Mouse (Mus musculus) retina, postnatal 7 days (tissue): ENCODE measurements around the gene Creb1.
"Not testable (repeated sequence)": the region's sequence is repeated elsewhere in the genome, so short reads cannot be mapped to it uniquely, and the experiment has no call there.

Source experiments
- DNase-seq: peaks from one replicate; pipeline ENCODE4 v3.0.0-alpha.2; 2012; ENCODE audit warnings: low read depth, low spot score

Creb1 gene

DNA sequence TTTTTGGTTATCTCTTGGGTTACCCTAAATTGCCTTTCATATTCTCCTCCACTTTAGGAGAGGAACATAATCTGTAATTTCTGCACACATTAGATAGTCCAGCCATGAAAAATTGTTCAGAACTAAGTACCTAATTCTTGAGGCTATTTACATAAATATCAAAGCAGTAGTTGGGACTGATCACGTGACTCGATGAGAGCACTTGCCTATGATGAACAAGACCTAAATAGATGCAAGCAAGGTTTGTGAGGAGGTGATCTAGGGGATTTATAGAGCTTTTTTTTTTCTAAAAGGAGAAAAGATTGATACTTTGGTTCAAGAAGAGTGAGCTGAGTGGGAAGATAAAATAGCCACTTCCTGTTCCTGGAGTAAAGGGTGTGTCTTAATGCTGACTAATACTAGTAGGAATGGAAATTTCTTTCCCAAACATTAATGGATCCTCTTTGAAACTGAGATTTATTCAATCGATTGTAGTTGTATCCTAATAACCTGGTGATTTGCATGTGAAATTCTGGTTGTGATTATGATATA lies 6.5 kb downstream of the Creb1 start:
- DNase-seq: no peak

DNA sequence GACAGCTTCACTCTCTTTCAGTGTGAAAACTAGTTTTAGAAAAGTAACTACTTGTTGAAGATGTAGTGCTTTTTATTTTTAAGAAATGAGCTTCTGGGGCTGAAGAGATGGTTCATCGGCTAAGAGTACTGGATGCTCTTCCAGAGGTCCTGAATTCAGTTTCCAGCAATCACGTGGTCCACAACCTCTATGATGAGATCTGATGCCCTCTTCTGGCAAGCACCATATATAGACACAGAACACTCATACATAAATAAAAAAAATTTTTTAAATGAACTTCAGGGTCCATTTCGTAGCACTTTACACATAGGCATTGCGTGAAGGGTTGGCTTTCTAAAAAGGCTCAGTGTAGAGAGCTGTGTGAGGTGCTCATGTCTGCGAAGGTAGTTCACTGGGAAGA lies 11.3 kb downstream of the Creb1 start:
- no peak for DNase-seq

DNA sequence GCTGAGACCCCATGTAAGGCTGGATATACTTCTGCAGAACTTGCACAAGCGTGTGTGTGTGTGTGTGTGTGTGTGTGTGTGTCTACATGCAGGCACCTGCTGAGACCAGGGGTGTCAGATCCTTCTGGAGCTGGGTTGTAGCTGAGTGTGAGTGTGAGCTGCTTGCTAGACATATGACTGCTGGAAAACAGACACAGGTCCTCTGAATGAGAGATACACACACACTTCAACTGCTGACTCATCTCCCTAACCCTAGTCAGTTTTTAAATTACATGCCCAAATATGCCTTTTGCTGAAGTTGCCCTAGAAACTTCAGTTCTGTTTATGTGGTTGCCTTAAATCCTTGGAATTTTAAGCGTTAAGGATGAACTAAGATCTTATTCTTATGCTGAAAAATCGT lies 13.6 kb downstream of the Creb1 start:
- DNase-seq: no peak

DNA sequence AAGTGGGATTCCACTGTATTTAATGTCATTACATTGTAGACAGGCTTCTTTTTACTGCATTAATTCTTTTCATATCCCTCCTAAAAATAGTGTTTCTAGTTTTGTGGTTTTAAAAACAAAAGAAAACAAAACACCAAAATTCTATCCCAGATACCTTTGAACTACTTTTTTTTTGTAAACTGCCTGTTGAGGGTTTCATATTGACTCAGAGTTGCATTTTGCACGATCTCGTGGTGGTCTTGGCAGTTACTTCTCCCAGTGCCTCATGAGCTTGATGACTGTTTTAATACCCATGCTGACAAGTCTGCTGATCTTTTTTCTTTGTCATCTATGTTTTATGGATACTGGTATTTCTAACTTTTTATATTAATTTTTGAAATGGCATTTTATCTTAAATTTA lies 16.9 kb downstream of the Creb1 start:
- no peak for DNase-seq

DNA sequence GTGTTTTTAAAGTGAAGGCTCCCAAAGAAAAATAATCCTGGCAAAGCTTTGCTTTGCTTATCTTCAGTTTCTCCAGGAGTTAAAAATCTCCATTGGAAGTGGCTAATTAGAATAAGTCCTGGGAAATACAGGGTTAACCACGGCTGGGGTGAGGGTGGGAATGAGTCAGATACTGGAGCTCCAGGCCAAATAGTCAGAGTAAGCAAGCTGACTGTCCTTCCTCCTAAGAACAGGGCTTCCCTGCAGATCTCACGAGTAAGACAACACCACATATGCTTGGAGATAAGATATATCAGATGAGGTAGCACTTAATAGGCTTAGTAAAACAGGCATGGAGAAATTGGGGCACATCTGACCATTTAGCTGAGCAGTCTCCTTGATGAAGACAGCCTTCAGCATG lies 19.5 kb downstream of the Creb1 start:
- DNase-seq: no peak

DNA sequence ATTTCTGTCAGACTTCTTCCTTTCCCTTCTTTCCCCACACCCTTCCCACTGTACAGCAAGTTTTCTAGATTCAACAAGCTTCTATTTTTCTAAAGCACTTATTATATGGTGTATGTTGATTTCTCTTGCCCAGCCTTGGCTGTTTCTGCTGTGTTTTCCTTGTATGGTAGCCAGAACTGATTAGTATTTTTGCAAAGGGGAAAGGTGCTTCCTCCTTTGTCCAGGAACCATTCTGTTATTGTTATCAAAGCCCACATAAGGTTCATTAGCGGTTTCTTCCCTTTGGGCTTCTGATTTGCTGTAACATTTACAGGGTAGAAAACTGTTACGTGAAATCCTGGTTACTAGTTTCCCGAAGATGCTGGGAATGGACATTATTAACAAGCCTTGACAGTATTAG lies 27.7 kb downstream of the Creb1 start:
- DNase-seq: no peak

DNA sequence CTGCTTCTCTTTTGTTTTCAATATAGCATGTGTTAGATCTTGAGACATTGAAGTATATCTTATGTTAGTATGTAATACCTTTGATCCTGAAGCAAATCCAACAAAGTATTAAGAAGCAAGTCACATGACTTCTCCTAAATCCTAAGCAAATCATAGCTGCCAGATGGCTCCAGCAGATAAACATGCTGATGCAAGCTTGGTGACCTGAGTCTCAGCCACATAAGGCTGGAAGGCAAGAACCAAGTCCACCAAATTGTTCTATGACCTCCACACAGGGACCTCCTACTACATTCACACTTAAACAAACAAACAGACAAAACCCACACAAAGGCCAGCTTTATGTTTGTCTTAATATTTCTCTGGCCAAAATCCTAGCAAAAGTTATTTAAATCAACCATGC lies 35.8 kb downstream of the Creb1 start:
- DNase-seq: peak; percentile 51

DNA sequence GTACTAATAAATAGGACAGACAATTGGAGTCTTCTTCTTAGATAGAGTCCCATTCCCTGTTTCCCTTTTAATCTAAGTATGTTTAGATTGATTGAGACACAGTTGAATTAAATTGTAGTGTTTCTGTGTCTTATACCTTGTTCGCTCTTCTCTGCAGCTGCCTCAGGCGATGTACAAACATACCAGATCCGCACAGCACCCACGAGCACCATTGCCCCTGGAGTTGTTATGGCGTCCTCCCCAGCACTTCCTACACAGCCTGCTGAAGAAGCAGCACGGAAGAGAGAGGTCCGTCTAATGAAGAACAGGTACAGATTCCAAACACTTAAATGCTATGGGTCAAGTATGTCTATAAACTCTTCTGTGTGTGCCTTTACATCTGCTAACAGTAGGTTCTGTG lies 43.6 kb downstream of the Creb1 start:
- DNase-seq: no peak

DNA sequence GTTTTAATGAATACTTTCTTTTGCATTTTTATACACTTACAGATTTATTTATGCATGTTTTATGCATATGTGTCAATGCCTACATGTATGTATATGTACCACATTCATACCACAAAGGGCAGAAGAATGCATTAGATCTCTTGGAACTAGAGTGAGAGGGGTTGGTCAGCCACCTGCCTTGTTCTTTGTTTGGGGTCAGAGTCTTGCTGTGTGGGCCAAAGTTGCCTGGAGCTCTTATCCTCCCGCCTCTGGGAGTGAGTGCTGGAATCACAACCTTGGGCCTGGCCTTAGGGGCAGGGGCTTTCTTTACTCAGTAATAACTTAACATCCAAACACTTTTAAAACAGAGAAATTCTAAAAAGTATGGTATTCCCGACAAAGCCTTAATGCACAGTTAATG lies 44.3 kb downstream of the Creb1 start:
- no peak for DNase-seq

DNA sequence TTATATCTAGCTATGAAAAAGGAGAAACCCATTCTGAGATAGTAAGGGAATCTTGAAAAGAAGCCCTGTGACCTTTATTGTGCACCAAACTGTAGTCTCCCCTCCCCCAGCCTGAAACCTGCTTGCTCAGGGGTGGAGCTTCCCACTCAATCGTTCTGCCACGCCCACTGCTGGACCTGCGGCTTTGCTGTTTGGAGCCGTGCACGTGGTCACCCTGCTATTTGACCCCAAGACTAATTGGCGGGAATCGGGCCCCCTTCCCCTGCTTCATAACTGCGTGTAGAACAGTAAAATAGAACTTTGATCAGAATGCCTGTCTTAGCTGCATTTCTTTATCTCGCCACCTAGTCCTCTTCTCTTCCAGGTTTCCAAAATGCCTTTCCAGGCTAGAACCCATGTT lies 45.5 kb downstream of the Creb1 start:
- not testable (repeated sequence) for DNase-seq

DNA sequence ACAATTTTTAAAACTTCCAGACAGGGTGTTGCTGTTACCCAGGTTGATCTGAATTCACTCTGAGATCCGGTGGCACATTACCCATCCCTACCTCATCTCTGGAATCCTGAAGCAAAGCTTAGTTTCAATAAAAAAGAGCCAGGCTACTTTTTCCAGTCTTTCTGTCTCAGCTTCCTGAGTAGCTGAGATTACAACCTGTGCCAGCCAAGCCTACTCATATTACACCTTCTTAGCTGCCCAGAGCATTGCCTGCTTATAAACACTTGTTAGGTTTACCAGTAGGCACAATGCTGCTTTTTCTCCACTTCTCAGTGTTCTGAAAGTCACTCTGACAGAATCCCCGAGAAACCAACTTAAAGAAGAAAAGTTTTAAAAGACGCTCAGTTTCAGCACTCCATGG lies 46.4 kb downstream of the Creb1 start:
- no peak for DNase-seq

DNA sequence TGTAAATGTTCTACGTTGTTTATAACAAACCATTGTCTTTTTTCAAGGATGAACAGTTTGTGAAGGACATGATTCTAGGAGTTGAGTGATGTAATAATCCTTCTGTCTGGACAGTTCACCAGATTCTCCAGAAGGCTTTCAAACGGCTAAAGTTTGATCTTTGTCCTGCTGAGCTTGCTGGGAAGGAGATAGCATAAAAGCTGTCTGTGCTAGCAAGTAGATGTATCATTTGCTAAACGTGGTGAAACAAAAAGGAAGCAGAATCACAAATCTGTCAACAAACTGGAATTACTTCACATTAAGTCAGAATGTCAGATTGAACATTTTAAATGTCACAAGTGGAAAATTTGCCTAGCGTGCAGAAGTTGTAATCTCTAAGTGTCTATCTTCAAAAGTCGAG lies 66.5 kb downstream of the Creb1 start:
- DNase-seq: no peak

DNA sequence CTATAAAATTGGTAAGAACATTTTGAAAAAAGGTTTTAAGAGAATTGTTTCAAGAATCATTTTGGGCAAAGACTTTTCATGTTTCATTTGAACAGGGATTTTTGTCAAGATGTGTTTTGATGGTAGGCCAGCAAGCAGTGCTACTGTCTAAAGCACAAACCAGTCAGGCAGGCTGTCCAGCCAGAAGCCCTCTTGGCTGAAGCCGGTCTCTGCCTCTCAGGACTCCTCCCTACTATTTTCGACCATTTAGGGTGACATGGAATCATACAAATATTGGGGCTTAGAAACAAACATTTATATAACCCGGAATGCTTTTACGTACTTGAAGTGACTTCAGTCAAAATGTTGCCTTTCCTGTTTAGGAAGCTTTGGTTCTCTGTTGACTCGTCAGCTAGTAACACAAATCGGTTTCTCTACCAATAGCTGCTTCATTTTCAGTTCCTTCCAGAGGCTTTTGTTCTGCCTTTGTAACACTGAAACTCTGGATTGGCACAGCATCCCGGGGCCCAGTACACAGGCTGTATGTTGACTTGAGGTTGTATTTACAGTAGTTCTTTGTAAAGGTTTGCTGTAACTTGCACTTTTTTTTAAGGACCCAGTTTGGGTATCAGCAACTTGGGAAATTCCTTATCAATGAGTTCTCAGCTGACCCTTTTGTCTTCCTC lies 68.1 kb downstream of the Creb1 start:
- no peak for DNase-seq

DNA sequence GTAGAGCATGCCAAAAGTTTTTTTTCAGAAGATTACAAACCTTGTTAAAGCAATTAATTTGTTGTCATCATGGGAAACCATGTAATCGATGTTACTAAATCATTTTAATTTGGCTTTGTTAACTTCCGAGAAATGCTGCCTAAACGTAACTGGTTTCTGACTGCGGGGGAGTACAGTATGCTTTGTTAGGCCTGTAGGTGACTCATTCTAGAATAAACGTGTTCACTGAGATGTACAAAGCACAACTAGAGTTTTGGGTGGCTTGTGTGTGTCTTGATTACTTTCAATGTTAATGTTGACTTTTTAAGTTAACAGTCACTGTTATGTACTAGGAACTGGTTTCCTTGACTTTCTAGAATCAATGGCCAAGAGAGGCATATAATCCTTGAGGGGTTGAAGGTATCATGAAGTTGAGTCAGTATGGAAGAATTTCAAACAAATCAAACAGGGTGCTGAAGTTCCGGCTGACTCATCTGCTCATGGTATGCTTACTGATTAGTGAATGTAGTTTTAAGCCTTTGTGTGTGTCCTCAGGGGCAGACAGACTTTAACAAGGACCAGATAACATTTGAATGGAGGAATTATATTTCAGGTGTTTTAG lies 68.9 kb downstream of the Creb1 start:
- no peak for DNase-seq

DNA sequence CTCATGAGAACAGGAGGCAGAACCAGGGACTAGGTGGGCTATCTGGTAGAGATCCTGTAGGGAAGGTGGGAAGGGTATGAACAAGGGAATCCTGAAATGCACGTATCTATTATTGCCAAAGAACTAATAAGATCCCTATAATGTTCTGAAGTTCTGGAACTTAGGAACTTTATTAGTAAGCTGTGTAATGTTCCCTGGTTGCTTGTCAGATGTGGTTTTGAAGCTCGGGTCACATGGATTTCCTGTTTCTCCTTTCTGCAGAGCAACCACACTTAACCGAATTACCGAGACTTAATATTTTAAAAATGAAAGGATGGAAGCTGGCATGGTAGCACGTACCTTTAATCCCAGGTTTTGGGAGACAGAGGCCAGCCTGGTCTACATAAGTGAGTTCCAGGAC lies 70.9 kb downstream of the Creb1 start:
- no peak for DNase-seq

DNA sequence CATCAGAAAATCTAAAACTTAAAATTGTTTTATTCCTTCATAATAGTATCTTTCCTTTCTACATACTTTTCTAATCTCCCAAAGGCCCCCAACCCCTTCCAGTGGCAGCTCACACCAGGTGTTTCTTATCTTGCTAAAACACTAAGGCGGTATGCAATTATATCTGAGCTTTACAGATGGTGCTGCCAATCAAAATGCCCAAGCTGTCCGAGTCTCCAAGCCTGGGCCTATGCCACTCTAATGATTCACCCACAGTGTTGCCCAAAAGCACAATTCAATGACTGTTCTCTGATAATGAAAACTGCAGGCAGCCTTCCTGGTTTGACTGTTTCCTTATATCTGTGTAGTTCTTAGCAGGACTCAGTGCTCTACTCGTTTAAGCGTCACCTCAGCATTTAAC lies 76.7 kb downstream of the Creb1 start:
- DNase-seq: no peak

DNA sequence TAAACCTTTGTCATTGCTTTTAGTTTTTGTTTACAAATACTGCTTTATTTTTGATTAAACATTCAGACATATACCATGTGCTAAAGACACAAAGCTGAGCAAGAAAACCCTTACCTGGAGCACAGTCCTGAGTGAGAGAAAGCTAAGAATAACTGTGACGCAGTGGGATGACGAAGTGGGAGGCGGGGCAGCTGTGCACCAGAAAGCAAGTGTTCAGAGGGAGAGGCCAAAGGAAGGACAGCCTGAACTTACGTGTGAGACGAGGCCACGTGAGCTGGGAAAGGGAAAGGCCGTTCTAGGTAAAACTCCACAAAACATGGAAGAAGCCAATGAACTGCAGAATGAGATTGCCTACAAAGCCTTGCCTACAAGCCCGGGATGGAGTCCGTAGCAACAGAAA lies 77.5 kb downstream of the Creb1 start:
- DNase-seq: no peak

DNA sequence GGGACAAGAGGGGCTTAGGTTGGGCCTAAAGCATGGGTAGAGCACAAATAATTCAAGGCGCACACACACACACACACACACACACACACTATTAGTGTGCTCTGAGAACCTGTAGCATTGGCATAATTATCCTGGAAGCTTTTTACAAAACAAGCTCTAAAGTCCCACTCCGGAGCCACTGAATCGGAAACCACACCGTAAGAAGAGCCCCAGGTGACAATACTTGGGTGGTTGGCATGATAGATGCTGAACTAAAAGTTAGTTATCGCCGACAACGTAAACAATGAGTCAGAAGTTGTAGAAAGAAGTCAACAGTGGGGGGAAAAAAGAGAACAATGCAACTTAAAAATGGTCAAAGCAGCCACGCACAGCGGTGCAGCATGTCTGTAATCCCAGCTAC lies 81.9 kb downstream of the Creb1 start:
- DNase-seq: no peak

DNA sequence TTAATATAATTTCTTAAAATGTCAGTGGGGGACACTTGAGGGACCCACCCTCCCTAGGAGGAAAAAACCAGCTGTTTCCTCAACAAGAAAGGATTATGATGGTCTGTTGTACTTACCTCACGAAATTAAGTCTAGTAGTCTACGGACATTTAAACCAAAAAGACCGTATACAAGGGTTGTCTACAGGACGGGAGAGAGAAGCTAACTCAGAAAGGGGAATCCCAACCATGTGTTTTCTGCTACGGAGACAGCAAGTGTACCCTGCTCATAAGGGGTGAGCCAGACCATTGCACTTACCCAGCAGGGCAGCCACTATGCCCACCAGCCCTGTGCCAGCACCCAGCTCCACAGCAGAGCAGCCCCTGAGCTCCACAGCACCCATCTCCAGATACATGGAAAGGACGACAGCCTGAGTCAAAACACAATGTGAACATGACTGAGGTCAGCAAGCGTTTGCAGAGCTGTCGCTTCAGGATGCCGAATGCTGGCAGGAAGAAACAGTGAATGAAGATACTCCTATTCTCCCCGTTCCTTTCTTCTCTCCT lies 82.4 kb downstream of the Creb1 start:
- DNase-seq: no peak

DNA sequence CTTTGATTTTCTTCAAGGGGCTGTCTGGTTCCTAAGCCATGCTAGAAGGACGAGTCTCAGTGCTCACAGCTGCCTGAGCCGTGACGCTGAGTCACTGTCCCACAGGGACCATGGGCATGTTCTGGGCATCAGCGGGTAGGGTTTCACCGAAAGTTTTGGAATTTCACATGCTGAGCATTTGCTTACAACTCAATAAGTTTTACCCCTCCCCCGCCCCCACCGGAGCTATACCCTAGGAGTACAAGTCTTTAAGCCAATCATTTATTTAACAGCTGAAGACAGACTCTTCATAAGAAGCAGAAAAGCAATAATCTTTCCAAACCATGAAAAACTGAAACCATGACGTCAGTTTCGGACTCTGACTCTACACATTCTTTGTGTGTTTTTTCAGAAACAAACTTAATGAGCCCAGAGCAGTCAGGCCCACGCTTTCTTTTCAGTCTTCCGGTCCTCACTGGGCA lies 83.1 kb downstream of the Creb1 start:
- DNase-seq: no peak

DNA sequence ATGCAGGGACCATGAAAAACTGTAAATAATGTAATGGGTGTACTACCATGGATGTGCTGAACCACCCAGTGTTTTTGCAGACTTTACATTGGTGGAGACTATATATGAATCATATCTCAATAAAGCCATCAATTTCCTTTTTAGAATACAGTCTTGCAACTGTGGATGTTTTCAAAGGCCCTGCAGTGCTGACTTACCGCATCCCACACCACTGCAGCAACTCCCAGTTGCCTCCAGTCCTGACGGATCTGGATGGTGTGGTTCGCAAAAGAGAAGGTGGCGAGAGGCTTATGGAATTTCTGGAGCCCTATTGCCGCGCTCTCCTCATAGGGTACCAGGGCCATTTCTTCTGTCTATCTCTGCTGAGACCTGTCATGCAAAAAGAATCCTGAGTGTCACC lies 83.6 kb downstream of the Creb1 start:
- DNase-seq: no peak

DNA sequence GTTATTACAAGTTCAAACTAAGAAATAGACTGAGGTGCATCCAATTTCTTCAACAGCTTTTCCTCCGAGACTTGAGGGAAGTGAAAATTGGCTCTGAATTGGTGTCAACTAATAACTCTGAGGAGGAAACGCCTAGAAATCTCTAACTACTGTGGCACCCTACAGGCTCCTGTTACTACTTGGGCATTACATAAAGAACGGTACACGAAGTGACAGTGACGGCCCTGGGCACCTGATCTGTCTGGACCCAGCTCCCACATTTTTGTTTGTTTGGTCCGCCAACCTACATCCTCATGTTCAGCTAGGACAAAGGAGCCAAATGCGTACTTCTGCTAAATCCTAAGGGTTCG lies 84.1 kb downstream of the Creb1 start:
- no peak for DNase-seq
